Mouse (Mus musculus): ENCODE results near the gene Klhl30.

The Klhl30 gene

GRCm38 (mm10) chr1:91364822-91365644 is 14.2 kb downstream of the Klhl30 start:
- DNase-seq (ENCODE audit: low read depth in 1 of 2, low spot score in 2 of 2): no peak

DNA sequence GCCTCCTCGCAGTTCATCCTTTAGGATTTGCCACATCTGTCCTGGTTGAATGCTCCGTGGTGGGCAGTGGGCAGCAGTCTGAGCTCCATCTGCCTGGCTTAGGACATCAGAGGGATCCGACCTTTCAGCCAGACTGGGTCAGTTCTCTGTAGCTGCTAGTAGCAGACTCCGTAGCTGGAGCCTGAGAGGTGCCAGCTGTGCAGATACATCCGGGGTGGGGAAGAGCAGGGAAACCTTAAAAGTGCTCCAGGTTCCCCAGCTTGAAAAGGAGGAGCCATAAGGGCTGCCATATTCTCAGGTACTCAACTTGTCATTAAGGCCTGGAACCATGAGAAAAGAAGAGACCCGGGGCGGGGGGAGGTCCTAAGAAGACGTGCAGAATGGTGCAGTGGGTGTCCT is 15.0 kb downstream of the Klhl30 start:
- DNase-seq (ENCODE audit: low read depth in 1 of 2, low spot score in 2 of 2): no peak

- peak; percentile 35 to 53 for DNase-seq (ENCODE audit: low read depth in 1 of 2, low spot score in 2 of 2)
Observed at GRCm38 (mm10) chr1:91366215-91367108, 15.6 kb downstream of the Klhl30 start, which contains the start of gene Erfe. Erfe (plus strand) TSS chr1:91366430.

- DNase-seq (ENCODE audit: low read depth in 1 of 2, low spot score in 2 of 2): no peak
Observed at GRCm38 (mm10) chr1:91367295-91367694, 16.5 kb downstream of the Klhl30 start.

DNA sequence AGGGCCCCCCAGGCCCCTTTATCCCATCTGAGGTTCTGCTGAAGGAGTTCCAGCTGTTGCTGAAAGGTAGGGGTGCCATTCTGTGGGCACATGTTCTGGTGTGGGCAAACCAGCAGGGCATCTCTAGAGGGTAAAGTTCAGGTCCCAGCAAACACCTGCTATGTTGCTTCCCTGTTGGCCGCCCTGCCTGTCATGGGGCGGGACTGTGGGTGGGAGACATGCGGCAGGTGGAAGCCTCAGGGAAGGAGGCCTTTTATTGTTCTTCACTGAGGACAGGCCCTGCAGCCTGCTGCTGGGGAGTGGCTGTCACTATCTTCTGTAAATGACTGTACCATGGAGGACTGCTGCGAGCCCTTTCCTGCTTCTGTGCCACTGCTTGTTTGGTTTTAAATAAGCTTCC is 18.6 kb downstream of the Klhl30 start:
- DNase-seq (ENCODE audit: low read depth in 1 of 2, low spot score in 2 of 2): no peak

DNA sequence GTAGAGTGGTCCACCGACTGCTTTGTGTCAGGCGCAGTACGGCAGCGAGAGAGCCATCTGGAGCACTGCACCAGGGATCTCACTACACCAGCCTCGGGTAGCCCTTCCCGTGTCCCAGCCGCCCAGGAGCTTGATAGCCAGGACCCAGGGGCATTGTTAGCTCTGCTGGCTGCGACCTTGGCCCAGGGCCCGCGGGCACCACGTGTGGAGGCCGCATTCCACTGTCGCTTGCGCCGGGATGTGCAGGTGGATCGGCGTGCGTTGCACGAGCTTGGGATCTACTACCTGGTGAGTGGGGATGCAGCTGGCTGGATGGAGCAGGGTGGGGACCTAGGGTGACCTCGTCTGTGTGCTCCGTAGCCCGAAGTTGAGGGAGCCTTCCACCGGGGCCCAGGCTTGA is 19.2 kb downstream of the Klhl30 start:
- no peak for DNase-seq (ENCODE audit: low read depth in 1 of 2, low spot score in 2 of 2)

- no peak for DNase-seq (ENCODE audit: low read depth in 1 of 2, low spot score in 2 of 2)
Observed at GRCm38 (mm10) chr1:91373414-91373835, 22.6 kb downstream of the Klhl30 start.

DNA sequence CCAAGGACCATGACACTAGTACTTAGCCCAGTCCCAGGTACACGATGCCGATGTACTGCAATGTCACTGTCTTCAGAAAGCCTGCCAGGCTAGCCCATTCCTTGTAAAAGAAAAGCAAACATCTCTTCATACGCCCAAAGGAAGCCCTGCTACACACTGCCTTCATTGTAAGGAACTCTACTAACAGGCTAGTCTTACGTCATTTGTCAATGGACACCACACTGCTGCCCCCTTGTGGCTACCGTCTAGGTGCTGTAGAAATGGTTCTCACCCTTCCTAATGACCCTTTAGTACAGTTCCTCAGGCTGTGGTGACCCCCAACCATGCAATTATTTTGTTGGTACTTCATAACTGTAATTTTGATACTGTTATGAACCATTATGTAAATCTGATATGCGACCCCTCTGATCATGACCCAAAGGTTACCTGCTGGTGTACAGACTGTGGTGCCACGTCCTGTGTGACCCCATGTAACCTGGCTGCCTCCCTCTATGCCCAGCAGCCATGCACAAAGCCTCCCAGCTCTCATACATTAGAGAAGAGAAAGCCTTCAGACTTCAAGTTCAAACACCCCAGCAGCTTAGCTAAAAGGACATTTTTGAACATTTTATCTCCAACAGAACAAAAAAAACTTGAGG is 29.8 kb downstream of the Klhl30 start:
- peak in 1 of 2 experiments; percentile 49 for DNase-seq (ENCODE audit: low read depth in 1 of 2, low spot score in 2 of 2)

DNA sequence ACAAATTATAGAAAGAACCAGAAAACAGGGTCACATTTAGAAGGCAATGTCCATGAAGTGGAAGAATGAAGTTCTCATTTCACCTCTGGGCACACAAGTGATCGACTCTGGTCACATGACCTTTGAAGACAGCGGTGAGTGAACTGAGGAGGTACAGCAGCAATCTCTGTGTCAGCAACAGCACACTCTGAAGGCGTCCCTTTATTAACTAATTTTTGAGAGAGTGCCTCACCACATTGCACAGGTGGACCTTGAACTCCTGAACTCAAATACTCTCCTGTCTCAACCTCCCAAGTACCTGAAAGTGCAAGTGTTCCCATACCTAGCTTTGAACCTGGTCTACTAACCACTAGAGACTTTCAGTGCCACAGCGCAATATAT is 30.3 kb downstream of the Klhl30 start:
- DNase-seq (ENCODE audit: low read depth in 1 of 2, low spot score in 2 of 2): no peak

GRCm38 (mm10) chr1:91390369-91390768 is 39.6 kb downstream of the Klhl30 start:
- no peak for DNase-seq (ENCODE audit: low read depth in 1 of 2, low spot score in 2 of 2)

DNA sequence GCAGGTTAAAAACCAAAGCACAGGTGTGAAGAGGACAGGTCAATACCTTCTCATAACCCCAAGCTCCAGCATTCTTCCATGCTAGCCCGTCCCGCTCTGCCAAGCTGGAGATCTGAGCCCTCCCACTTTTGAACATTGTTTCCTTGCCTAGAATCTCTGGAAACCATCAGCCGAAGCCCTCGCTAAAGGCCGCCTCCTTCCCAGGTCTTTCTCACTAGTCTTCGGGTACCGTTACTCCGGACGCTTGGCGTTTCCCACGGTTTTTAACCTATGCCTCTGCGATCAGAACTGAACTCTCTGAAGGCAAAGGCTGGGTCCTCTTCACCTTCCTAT is 47.1 kb downstream of the Klhl30 start:
- DNase-seq (ENCODE audit: low read depth in 1 of 2, low spot score in 2 of 2): no peak

DNA sequence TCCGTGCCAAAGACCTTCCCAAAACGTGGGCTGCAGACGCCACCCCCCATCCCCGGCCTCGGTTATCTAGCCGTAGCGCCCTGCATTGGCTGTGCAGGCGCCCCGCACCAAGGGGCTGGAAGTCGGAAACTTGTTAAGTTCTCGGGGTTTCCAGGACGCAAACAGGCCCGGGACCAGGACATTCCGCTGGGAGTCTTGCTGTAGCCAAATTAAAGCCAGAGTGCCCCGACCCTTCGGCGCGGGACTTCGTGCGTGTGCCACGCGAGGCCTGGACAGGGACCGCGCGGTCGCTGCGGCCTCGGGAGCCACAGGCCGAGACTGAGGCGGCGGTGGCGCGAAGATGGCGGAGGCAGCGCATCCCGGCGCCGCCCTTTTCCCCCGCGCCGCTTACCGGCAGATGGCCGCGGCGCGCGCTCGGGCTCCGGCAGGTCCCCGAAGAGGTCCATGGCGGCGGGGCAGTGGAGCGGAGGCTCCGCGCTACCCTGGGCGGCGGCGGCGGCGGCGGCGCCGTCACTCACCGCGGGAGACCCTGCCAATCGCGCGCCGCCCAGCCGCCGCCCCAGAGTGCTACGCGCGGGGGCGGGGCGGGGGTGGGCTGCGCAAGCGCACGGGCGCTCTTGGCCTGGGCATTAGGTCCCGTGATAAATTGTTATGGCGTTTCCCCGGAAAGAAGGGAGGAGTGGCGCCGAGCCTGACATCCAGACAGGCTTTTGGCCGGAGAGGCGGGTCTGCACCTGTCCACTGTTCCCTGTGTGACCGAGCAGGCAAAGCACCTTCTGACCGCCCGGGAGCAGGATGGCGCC is 47.6 kb downstream of the Klhl30 start, which contains the start of gene Ilkap:
Ilkap (minus strand) TSS at position 556 of the 803 bp plus-strand sequence.
- peak; percentile 24 to 59 for DNase-seq (ENCODE audit: low read depth in 1 of 2, low spot score in 2 of 2)

- no peak for DNase-seq (ENCODE audit: low read depth in 1 of 2, low spot score in 2 of 2)
Observed at GRCm38 (mm10) chr1:91404976-91405375, 54.2 kb downstream of the Klhl30 start.

- no peak for DNase-seq (ENCODE audit: low read depth in 1 of 2, low spot score in 2 of 2)
Observed at GRCm38 (mm10) chr1:91405406-91406169, 54.8 kb downstream of the Klhl30 start.

DNA sequence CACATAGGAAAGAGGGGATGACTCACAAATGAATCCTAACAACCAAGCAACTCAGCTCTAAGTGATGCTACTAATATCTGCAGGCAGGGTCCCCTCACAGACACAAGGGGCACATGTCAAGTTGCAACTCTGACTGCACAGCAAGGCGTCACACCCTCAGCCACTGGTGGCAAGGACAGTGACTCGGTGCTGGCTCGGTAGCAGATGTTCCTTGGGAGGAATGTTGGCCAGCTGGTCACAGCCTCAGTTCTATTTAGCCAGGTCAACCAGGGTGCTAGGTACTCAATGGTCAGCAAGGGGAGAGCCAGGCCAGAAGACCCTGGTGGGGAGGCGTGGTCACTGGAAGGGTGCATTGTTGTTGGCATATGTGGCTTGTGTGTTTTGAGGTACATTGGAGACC is 57.0 kb downstream of the Klhl30 start:
- DNase-seq (ENCODE audit: low read depth in 1 of 2, low spot score in 2 of 2): no peak

DNA sequence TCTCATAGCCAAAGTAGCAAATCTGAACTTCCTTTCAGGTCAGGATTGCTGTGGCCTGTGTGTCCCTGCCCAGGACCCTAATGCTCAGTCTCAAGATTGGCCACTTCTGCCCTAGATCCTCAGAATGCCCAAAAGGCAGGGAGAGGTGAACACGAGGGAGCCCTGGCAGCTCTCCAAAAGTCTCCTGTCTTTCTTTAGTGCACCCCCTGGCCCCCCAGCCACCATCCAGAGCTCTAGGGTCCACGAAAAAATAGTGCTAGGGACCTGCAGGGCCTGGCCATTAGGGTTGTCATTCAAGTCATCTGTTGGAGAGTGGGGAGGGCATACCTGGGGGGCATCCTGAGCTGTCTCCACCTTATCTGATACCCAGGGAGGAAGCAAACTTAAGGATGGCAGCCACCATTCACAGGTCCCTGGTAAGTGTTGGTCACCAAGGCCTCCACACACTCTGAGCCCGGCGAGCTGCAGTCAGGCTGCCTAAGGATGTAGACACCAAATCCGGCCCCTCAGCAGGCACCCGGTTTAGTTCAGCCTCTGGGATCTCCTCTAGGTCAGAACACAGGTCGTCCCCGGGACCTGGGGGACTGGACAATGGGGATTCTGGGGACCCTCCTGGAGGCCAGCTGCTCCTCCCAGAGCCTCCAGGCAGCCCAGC is 60.9 kb downstream of the Klhl30 start:
- no peak for DNase-seq (ENCODE audit: low read depth in 1 of 2, low spot score in 2 of 2)

Measured in monocyte, adult 2 months (primary cell).